Mouse (Mus musculus) yolk sac, embryonic 10.5 days (tissue): ENCODE results near the gene Tctex1d2.

Experiments
- DNase-seq: peaks from one replicate; pipeline ENCODE4 v3.0.0-alpha.2; 2017; ENCODE audit warnings: low spot score

The Tctex1d2 gene

GRCm38 (mm10) chr16:32469404-32470105 lies 50.1 kb downstream of the Tctex1d2 start:
- DNase-seq = no peak

GRCm38 (mm10) chr16:32472276-32473015 lies 52.9 kb downstream of the Tctex1d2 start:
- DNase-seq = no peak

- DNase-seq = no peak
Measured at GRCm38 (mm10) chr16:32477315-32477714, 57.8 kb downstream of the Tctex1d2 start.
